Mouse (Mus musculus) neural tube, embryonic 15.5 days (tissue): ENCODE results near the gene Coq4. TPM values are rescaled to one million over a fixed set of nuclear protein-coding genes. Genes with fewer than 3 reads are reported as not detected.
A peak's percentile ranks its signal among the peaks of the same experiment; 100 is the strongest.
"Not testable (repeated sequence)": the region's sequence is repeated elsewhere in the genome, so short reads cannot be mapped to it uniquely, and the experiment has no call there.

Source experiments
- ATAC-seq: fragments of 200-750 bp; cut with Nextera tagmentation; 2 replicates; pipeline ENCODE4 v1.8.0; 2017; ENCODE audit warnings: mild to moderate bottlenecking, moderate TSS enrichment, moderate library complexity; ENCODE audit not compliant: low FRiP score
- H3K27ac ChIP-seq: fragments of 300-500 bp; sonication (generic); replicated peaks from 2 replicates; pipeline ENCODE4 v1.5.1; 2015; ENCODE audit warnings: mild to moderate bottlenecking, inconsistent platforms
- H3K27me3 ChIP-seq: fragments of 300-500 bp; sonication (generic); replicated peaks from 2 replicates; pipeline ENCODE4 v1.6.1; 2015; ENCODE audit warnings: inconsistent platforms
- H3K36me3 ChIP-seq: fragments of 300-500 bp; sonication (generic); 2 replicates; pipeline ENCODE4 v1.6.1; 2015; ENCODE audit warnings: inconsistent platforms
- H3K4me1 ChIP-seq: fragments of 300-500 bp; sonication (generic); 2 replicates; pipeline ENCODE4 v1.6.1; 2015; ENCODE audit warnings: inconsistent platforms
- H3K4me2 ChIP-seq: fragments of 300-500 bp; sonication (generic); 2 replicates; pipeline ENCODE4 v1.6.1; 2015; ENCODE audit warnings: inconsistent platforms, mild to moderate bottlenecking, moderate library complexity
- H3K4me3 ChIP-seq: fragments of 300-500 bp; sonication (generic); replicated peaks from 2 replicates; pipeline ENCODE4 v1.5.1; 2015; ENCODE audit warnings: mild to moderate bottlenecking, inconsistent platforms
- H3K9ac ChIP-seq: fragments of 300-500 bp; sonication (generic); replicated peaks from 2 replicates; pipeline ENCODE4 v1.6.1; 2015; ENCODE audit warnings: mild to moderate bottlenecking, inconsistent platforms
- H3K9me3 ChIP-seq: fragments of 300-500 bp; sonication (generic); replicated peaks from 2 replicates; pipeline ENCODE4 v1.6.1; 2016; ENCODE audit warnings: inconsistent platforms
- WGBS: fragments of 180-500 bp; shearing (Covaris S2); methylation state at CpG from one replicate; pipeline ENCODE4 v1.1.7; 2015; ENCODE audit warnings: mixed read lengths; 5-methylcytosine and 5-hydroxymethylcytosine counted together
- polyA plus RNA-seq: library from polyadenylated mRNA; unstranded; fragments of >200 nt; fragmentation: Nextera tagmentation; extraction: Ambion mirVana; gene quantifications from 2 replicates; pipeline ENCODE4 v1.2.1, GENCODE M21; 2015

The Coq4 gene
- polyA plus RNA-seq, 1 experiment from 2014 or later, result 41.2 TPM

- WGBS, result 74% methylated on average over 11 of the region's 11 CpGs
- no peaks in the 10 kb centered on the region; the same call in 1 of the 2 replicates for H3K9me3 ChIP-seq
- H3K4me2 ChIP-seq, result no peak overlapping the region
- no peak for ATAC-seq
- no peaks in the 10 kb centered on the region for H3K27me3 ChIP-seq
- no peak overlapping the region for H3K27ac ChIP-seq
- H3K4me3 ChIP-seq, result no peak overlapping the region
- H3K36me3 ChIP-seq, result peaks cover 6% of the 10 kb centered on the region; the same call in 1 of the 2 replicates
- no peak overlapping the region for H3K9ac ChIP-seq
- H3K4me1 ChIP-seq, result no peaks in the 10 kb centered on the region
Measured at GRCm38 (mm10) chr2:29767976-29768709, 19.1 kb upstream of the Coq4 start.

DNA sequence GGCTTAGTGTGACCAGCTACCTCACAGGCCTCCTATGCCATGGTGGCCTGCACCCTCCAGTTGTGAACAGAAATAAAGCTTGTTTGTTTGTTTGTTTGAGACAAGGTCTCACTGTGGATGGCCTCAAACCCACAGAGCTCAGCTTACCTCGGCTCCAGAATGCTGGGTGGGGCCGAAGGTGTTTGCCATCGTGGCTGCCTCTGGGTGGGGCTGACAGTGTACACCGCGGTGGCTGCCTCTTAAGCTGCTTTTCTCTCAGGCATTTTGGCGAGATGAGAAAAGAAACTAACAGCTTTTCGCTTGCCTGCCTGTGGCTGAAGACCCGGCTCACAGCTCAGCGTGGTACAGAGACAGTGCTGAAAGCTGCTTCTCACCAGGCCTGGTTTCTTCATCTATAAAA is 18.4 kb upstream of the Coq4 start:
- Histone ChIP-seq H3K9ac (no peak overlapping the region), H3K4me2 (no peak overlapping the region), H3K4me1 (no peaks in the 10 kb centered on the region), H3K27ac (no peak overlapping the region), H3K9me3 (no peaks in the 10 kb centered on the region; the same call in 1 of the 2 replicates), H3K4me3 (no peak overlapping the region), H3K27me3 (no peaks in the 10 kb centered on the region), H3K36me3 (peaks cover 11% of the 10 kb centered on the region)
- WGBS, result 69% methylated on average over 9 of the region's 9 CpGs
- ATAC-seq, result no peak

- no peaks in the 10 kb centered on the region; the same call in 1 of the 2 replicates for H3K9me3 ChIP-seq
- H3K27me3 ChIP-seq, result no peaks in the 10 kb centered on the region
- no peak overlapping the region for H3K4me3 ChIP-seq
Measured at GRCm38 (mm10) chr2:29770162-29770561, 17.1 kb upstream of the Coq4 start.

GRCm38 (mm10) chr2:29771611-29772461 is 15.5 kb upstream of the Coq4 start:
- Histone ChIP-seq H3K9ac (no peak overlapping the region), H3K4me2 (no peak overlapping the region), H3K9me3 (no peaks in the 10 kb centered on the region; the same call in 1 of the 2 replicates), H3K27ac (no peak overlapping the region), H3K36me3 (peaks cover 25% of the 10 kb centered on the region), H3K27me3 (no peaks in the 10 kb centered on the region), H3K4me3 (no peak overlapping the region), H3K4me1 (no peaks in the 10 kb centered on the region)
- ATAC-seq, result no peak
- WGBS, result 91% methylated on average over 8 of the region's 8 CpGs

More at GRCm38 (mm10) chr2:29770162-29770561, 17.1 kb upstream of the Coq4 start:
- H3K4me1 ChIP-seq, result no peaks in the 10 kb centered on the region
- H3K27ac ChIP-seq, result no peak overlapping the region
- peaks cover 19% of the 10 kb centered on the region for H3K36me3 ChIP-seq
- H3K9ac ChIP-seq, result no peak overlapping the region
- H3K4me2 ChIP-seq, result no peak overlapping the region
- ATAC-seq, result no peak

DNA sequence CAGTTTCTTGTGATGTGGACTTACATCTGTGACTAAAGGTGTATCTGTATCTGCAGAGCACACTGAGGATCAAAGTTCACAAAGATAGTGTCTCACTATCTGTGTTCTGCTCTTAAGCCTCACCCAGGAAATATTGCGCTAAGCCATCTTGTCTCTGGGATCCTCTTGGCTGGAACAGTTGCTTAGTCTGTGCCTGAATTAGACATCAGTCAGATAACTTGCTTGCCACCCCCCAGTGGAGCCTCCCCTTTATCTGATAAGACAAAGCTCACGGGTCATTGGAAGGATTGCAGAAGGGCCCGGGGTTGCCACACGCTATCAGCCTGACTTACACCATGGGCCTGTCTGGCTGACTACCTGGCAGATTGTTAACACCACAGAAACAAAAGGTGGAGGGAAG is 14.0 kb upstream of the Coq4 start:
- H3K27ac ChIP-seq, result no peak overlapping the region
- no peak overlapping the region for H3K4me3 ChIP-seq
- no peak for ATAC-seq
- H3K36me3 ChIP-seq, result peaks cover 39% of the 10 kb centered on the region
- H3K27me3 ChIP-seq, result no peaks in the 10 kb centered on the region
- H3K4me2 ChIP-seq, result no peak overlapping the region
- WGBS, result 97% methylated on average over 4 of the region's 4 CpGs
- H3K4me1 ChIP-seq, result no peaks in the 10 kb centered on the region
- H3K9me3 ChIP-seq, result no peaks in the 10 kb centered on the region; the same call in 1 of the 2 replicates
- no peak overlapping the region for H3K9ac ChIP-seq

GRCm38 (mm10) chr2:29781256-29781655 is 6.0 kb upstream of the Coq4 start:
- not testable (repeated sequence) for H3K27me3 ChIP-seq, H3K9ac ChIP-seq, H3K9me3 ChIP-seq, H3K27ac ChIP-seq, H3K4me2 ChIP-seq, ATAC-seq, H3K4me3 ChIP-seq, H3K4me1 ChIP-seq
- peaks cover 87% of the 10 kb centered on the region for H3K36me3 ChIP-seq
- WGBS, result 98% methylated on average over 2 of the region's 2 CpGs

- H3K27ac ChIP-seq, result no peak overlapping the region
- peaks cover 25% of the 10 kb centered on the region for H3K4me1 ChIP-seq
- peaks cover 59% of the 10 kb centered on the region for H3K36me3 ChIP-seq
- H3K9ac ChIP-seq, result no peak overlapping the region
- H3K4me2 ChIP-seq, result no peak overlapping the region
- no peak overlapping the region for H3K4me3 ChIP-seq
- no peaks in the 10 kb centered on the region for H3K27me3 ChIP-seq
- no peak for ATAC-seq
- 61% methylated on average over 4 of the region's 4 CpGs for WGBS
- no peaks in the 10 kb centered on the region for H3K9me3 ChIP-seq
Measured at GRCm38 (mm10) chr2:29784290-29784689, 3.0 kb upstream of the Coq4 start.

GRCm38 (mm10) chr2:29787937-29788681 is 816 bp downstream of the Coq4 start, which contains the start of gene Trub2:
TSS of gene Trub2 (minus strand) at chr2:29788502.
- H3K9ac ChIP-seq, result peak within 1 kb of the TSS; percentile 81
- under 1% methylated on average over 45 of the region's 45 CpGs for WGBS
- H3K9me3 ChIP-seq, result no peaks in the 10 kb centered on the region
- H3K4me2 ChIP-seq, result peak within 1 kb of the TSS; percentile 75
- peak; percentile 91 for ATAC-seq
- no peaks in the 10 kb centered on the region for H3K27me3 ChIP-seq
- H3K4me3 ChIP-seq, result peak within 1 kb of the TSS; percentile 76
- H3K27ac ChIP-seq, result peak within 1 kb of the TSS; percentile 80
- peaks cover 28% of the 10 kb centered on the region for H3K4me1 ChIP-seq
- peaks cover 54% of the 10 kb centered on the region for H3K36me3 ChIP-seq

- Histone ChIP-seq H3K4me3 (no peak overlapping the region), H3K9ac (no peak overlapping the region), H3K9me3 (no peaks in the 10 kb centered on the region), H3K36me3 (peaks cover 56% of the 10 kb centered on the region), H3K27ac (no peak overlapping the region), H3K4me1 (peaks cover 14% of the 10 kb centered on the region), H3K4me2 (no peak overlapping the region), H3K27me3 (no peaks in the 10 kb centered on the region)
- WGBS, result 96% methylated on average over 2 of the region's 2 CpGs
- no peak for ATAC-seq
Measured at GRCm38 (mm10) chr2:29792772-29793487, 5.6 kb downstream of the Coq4 start.

DNA sequence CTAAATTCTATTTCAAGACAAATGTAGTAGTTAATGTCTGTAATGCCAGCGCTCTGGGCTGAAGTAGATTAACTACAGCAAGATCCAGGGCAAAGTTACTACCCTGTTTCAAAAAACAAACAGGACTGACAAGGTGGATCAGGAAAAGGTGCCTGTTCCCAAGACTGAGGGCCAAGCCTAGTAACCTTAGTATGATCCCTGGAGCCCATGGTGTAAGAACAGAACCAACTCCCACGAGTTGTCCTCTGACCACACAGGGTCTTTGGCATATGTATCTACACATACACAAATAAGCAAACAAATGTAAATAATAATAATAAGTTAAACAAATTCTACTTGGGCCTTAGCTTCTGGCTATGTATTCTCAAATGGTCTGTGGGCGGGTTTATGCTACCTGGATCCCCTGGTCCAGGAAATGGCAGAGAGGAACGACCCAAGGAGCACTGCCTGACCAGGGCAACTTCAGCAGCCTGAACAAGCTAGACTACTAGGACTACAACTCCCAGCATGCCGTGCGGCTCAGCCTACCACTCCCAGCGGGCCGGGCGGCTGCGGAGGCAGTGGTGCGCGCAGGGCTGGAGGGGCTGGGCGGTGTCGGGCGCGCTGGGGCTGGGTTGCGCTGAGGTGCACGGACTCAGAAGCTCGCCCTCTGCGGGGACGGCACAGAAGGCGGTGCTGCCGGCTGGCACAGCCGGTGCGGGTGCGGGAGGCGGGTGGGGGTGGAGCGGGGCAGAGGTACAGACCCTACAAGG is 15.0 kb downstream of the Coq4 start, which contains the start of gene Slc27a4:
TSS of gene Slc27a4 (plus strand) at position 560 of the 752 bp plus-strand sequence.
- peaks cover 21% of the 10 kb centered on the region for H3K4me1 ChIP-seq
- H3K4me2 ChIP-seq, result peak within 1 kb of the TSS; percentile 74
- no peaks in the 10 kb centered on the region for H3K27me3 ChIP-seq
- H3K27ac ChIP-seq, result peak within 1 kb of the TSS; percentile 95
- peak within 1 kb of the TSS; percentile 96 for H3K9ac ChIP-seq
- peak within 1 kb of the TSS; percentile 90 for H3K4me3 ChIP-seq
- WGBS, result 6% methylated on average over 28 of the region's 28 CpGs
- no peaks in the 10 kb centered on the region for H3K9me3 ChIP-seq
- ATAC-seq, result peak; percentile 97
- H3K36me3 ChIP-seq, result peaks cover 30% of the 10 kb centered on the region
